Mouse (Mus musculus) embryo, embryonic 11.5 days (tissue): ENCODE measurements at regions not wholly inside any gene's neighbourhood (a gene's known extent, or its start where the extent isn't known, plus 50 kb on each side); places are given as distances from the start of the nearest gene placed in this dataset.
"Not testable (repeated sequence)": the region's sequence is repeated elsewhere in the genome, so short reads cannot be mapped to it uniquely, and the experiment has no call there.

Experiments used
- DNase-seq: peaks from one replicate; pipeline ENCODE4 v3.0.0-alpha.2; 2012; ENCODE audit warnings: low read depth, low spot score

- no peak for DNase-seq
Observed at GRCm38 (mm10) chr11:41728839-41729238, 271.8 kb downstream of the Gabrg2 start.

GRCm38 (mm10) chr11:41716616-41717015 is 284.0 kb downstream of the Gabrg2 start:
- no peak for DNase-seq

GRCm38 (mm10) chr11:41690682-41691081 is 310.0 kb downstream of the Gabrg2 start:
- DNase-seq = no peak

- DNase-seq = no peak
Observed at GRCm38 (mm10) chr11:41682991-41683390, 317.7 kb downstream of the Gabrg2 start.

GRCm38 (mm10) chr11:41652566-41652965 is 348.1 kb downstream of the Gabrg2 start:
- no peak for DNase-seq

- no peak for DNase-seq
Observed at GRCm38 (mm10) chr11:41645502-41645891, 355.2 kb downstream of the Gabrg2 start.

GRCm38 (mm10) chr11:41644725-41645501 is 355.7 kb downstream of the Gabrg2 start:
- DNase-seq = peak; percentile 23

GRCm38 (mm10) chr11:41644083-41644482 is 356.6 kb downstream of the Gabrg2 start:
- no peak for DNase-seq

GRCm38 (mm10) chr11:41599006-41599405 is 401.7 kb downstream of the Gabrg2 start:
- no peak for DNase-seq

GRCm38 (mm10) chr11:41598431-41598830 is 402.2 kb downstream of the Gabrg2 start:
- DNase-seq = no peak

- not testable (repeated sequence) for DNase-seq
Observed at GRCm38 (mm10) chr11:41591426-41591825, 409.2 kb downstream of the Gabrg2 start.
